Mouse (Mus musculus) frontal cortex, postnatal 14 days (tissue): ENCODE results near the gene Wfikkn1.

Source experiments
- DNase-seq, 2 experiments: peaks; one replicate each; pipeline ENCODE4 v3.0.0; 2022; ENCODE audit warnings: low spot score in 2 of 2

Wfikkn1 gene

GRCm38 (mm10) chr17:25880196-25880910, at the start of gene Wfikkn1:
TSS of gene Wfikkn1 (minus strand) at chr17:25880858.
- no peak for DNase-seq

GRCm38 (mm10) chr17:25925348-25925747, 44.7 kb upstream of the Wfikkn1 start:
- DNase-seq: no peak

- DNase-seq: no peak
Measured at GRCm38 (mm10) chr17:25922120-25922519, 41.5 kb upstream of the Wfikkn1 start.

- DNase-seq: peak; percentile 100
Measured at GRCm38 (mm10) chr17:25919786-25920642, 39.4 kb upstream of the Wfikkn1 start.

- DNase-seq: peak in 1 of 2 experiments; percentile 42
Measured at GRCm38 (mm10) chr17:25919144-25919785, 38.6 kb upstream of the Wfikkn1 start, which contains the start of gene Rab40c. TSS of gene Rab40c (minus strand) at chr17:25919727.

- DNase-seq: no peak
Measured at GRCm38 (mm10) chr17:25918037-25918750, 37.5 kb upstream of the Wfikkn1 start.

GRCm38 (mm10) chr17:25916931-25917647, 36.4 kb upstream of the Wfikkn1 start:
- no peak for DNase-seq

GRCm38 (mm10) chr17:25914295-25914694, 33.6 kb upstream of the Wfikkn1 start:
- no peak for DNase-seq

GRCm38 (mm10) chr17:25913877-25914275, 33.2 kb upstream of the Wfikkn1 start:
- DNase-seq: no peak

- peak; percentile 38 to 41 for DNase-seq
Measured at GRCm38 (mm10) chr17:25913186-25913876, 32.7 kb upstream of the Wfikkn1 start.

- no peak for DNase-seq
Measured at GRCm38 (mm10) chr17:25911816-25912215, 31.2 kb upstream of the Wfikkn1 start.

GRCm38 (mm10) chr17:25907640-25908039, 27.0 kb upstream of the Wfikkn1 start:
- DNase-seq: no peak

GRCm38 (mm10) chr17:25903061-25903460, 22.4 kb upstream of the Wfikkn1 start:
- DNase-seq: no peak

GRCm38 (mm10) chr17:25900193-25900592, 19.5 kb upstream of the Wfikkn1 start:
- DNase-seq: no peak

GRCm38 (mm10) chr17:25895891-25896290, 15.2 kb upstream of the Wfikkn1 start:
- DNase-seq: no peak

GRCm38 (mm10) chr17:25895415-25895814, 14.8 kb upstream of the Wfikkn1 start:
- no peak for DNase-seq

GRCm38 (mm10) chr17:25893975-25894617, 13.4 kb upstream of the Wfikkn1 start:
- DNase-seq: no peak

- DNase-seq: no peak
Measured at GRCm38 (mm10) chr17:25888837-25889236, 8.2 kb upstream of the Wfikkn1 start.

GRCm38 (mm10) chr17:25887467-25887866, 6.8 kb upstream of the Wfikkn1 start:
- DNase-seq: no peak

GRCm38 (mm10) chr17:25886806-25887205, 6.1 kb upstream of the Wfikkn1 start:
- no peak for DNase-seq
